Mouse (Mus musculus): ENCODE measurements around the gene Ncor2. TPM values are rescaled to one million over a fixed set of nuclear protein-coding genes. Genes with fewer than 3 reads are reported as not detected.

Ncor2 gene
- polyA plus RNA-seq, 1 experiment from 2014 or later = 36.5 TPM

GRCm38 (mm10) chr5:125002969-125003872 is 175.8 kb downstream of the Ncor2 start, which contains the start of gene Rflna:
Gene Rflna, plus strand, starts transcription at chr5:125003221.
- H3K27ac ChIP-seq (ENCODE audit: low read depth) = no peak within 1 kb of the TSS
- TF ChIP-seq CTCF (IDR thresholded peaks at IDR 0.05; ENCODE audit: low read depth) = no peak
- H3K4me1 ChIP-seq (ENCODE audit: insufficient read depth) = peaks cover 19% of the 10 kb centered on the region
- H3K4me3 ChIP-seq (ENCODE audit: low read depth, low read length) = peak within 1 kb of the TSS; percentile 47
- 0 out of 2 replicates have a peak, but pooled peaks cover 3% of the 10 kb centered on the region for H3K27me3 ChIP-seq (ENCODE audit: insufficient read depth, low read length)
- peak; percentile 77 for DNase-seq
- peak within 1 kb of the TSS; percentile 43 for H3K9ac ChIP-seq
- H3K9me3 ChIP-seq (ENCODE audit: low read depth, low read length) = no peaks in the 10 kb centered on the region
- H3K36me3 ChIP-seq (ENCODE audit: insufficient read depth) = no peaks in the 10 kb centered on the region
- peak; percentile 69 for ATAC-seq (ENCODE audit: insufficient read depth)
- peak within 1 kb of the TSS; percentile 80 for H3K4me2 ChIP-seq
- WGBS = 2% methylated on average over 39 of the region's 41 CpGs

GRCm38 (mm10) chr5:125000756-125001250 is 178.2 kb downstream of the Ncor2 start:
- peaks cover 14% of the 10 kb centered on the region for H3K4me1 ChIP-seq (ENCODE audit: insufficient read depth)
- ATAC-seq (ENCODE audit: insufficient read depth) (no peak), DNase-seq (no peak)
- H3K4me2 ChIP-seq = no peak overlapping the region
- no peaks in the 10 kb centered on the region for H3K9me3 ChIP-seq (ENCODE audit: low read depth, low read length)
- H3K4me3 ChIP-seq (ENCODE audit: low read depth, low read length) = no peak overlapping the region
- H3K27ac ChIP-seq (ENCODE audit: low read depth) = no peak overlapping the region
- 0 out of 2 replicates have a peak, but pooled peaks cover 3% of the 10 kb centered on the region for H3K27me3 ChIP-seq (ENCODE audit: insufficient read depth, low read length)
- H3K36me3 ChIP-seq (ENCODE audit: insufficient read depth) = no peaks in the 10 kb centered on the region
- no peak overlapping the region for H3K9ac ChIP-seq
- 60% methylated on average over 10 of the region's 10 CpGs for WGBS
- TF ChIP-seq CTCF (IDR thresholded peaks at IDR 0.05; ENCODE audit: low read depth) = no peak

GRCm38 (mm10) chr5:124997913-124998312 is 181.1 kb downstream of the Ncor2 start:
- WGBS = 78% methylated on average over 4 of the region's 4 CpGs
- 0 out of 2 replicates have a peak, but pooled peaks cover 2% of the 10 kb centered on the region for H3K27me3 ChIP-seq (ENCODE audit: insufficient read depth, low read length)
- H3K4me3 ChIP-seq (ENCODE audit: low read depth, low read length) = no peak overlapping the region
- H3K4me2 ChIP-seq = no peak overlapping the region
- TF ChIP-seq CTCF (IDR thresholded peaks at IDR 0.05; ENCODE audit: low read depth) = no peak
- H3K27ac ChIP-seq (ENCODE audit: low read depth) = no peak overlapping the region
- no peaks in the 10 kb centered on the region for H3K9me3 ChIP-seq (ENCODE audit: low read depth, low read length)
- ATAC-seq (ENCODE audit: insufficient read depth) (no peak), DNase-seq (no peak)
- H3K36me3 ChIP-seq (ENCODE audit: insufficient read depth) = no peaks in the 10 kb centered on the region
- H3K9ac ChIP-seq = no peak overlapping the region
- H3K4me1 ChIP-seq (ENCODE audit: insufficient read depth) = peaks cover 3% of the 10 kb centered on the region; the same call in 1 of the 2 replicates

- Histone ChIP-seq H3K27ac (ENCODE audit: low read depth) (no peak overlapping the region), H3K4me3 (ENCODE audit: low read depth, low read length) (no peak overlapping the region), H3K9ac (no peak overlapping the region), H3K4me1 (ENCODE audit: insufficient read depth) (no peaks in the 10 kb centered on the region), H3K9me3 (ENCODE audit: low read depth, low read length) (no peaks in the 10 kb centered on the region), H3K36me3 (ENCODE audit: insufficient read depth) (no peaks in the 10 kb centered on the region), H3K27me3 (ENCODE audit: insufficient read depth, low read length) (no peaks in the 10 kb centered on the region), H3K4me2 (no peak overlapping the region)
- 53% methylated on average over 6 of the region's 6 CpGs for WGBS
- ATAC-seq (ENCODE audit: insufficient read depth) (no peak), DNase-seq (no peak)
- no peak for TF ChIP-seq CTCF (IDR thresholded peaks at IDR 0.05; ENCODE audit: low read depth)
Measured at GRCm38 (mm10) chr5:124996816-124997215, 182.2 kb downstream of the Ncor2 start.

GRCm38 (mm10) chr5:124992891-124993290 is 186.1 kb downstream of the Ncor2 start:
- H3K9me3 ChIP-seq (ENCODE audit: low read depth, low read length) = no peaks in the 10 kb centered on the region
- no peak for ATAC-seq (ENCODE audit: insufficient read depth)

GRCm38 (mm10) chr5:124992323-124992722 is 186.7 kb downstream of the Ncor2 start:
- Histone ChIP-seq H3K4me3 (ENCODE audit: low read depth, low read length) (no peak overlapping the region), H3K27ac (ENCODE audit: low read depth) (peak overlapping the region; percentile 86), H3K27me3 (ENCODE audit: insufficient read depth, low read length) (no peaks in the 10 kb centered on the region), H3K9me3 (ENCODE audit: low read depth, low read length) (no peaks in the 10 kb centered on the region), H3K36me3 (ENCODE audit: insufficient read depth) (no peaks in the 10 kb centered on the region), H3K4me2 (peak overlapping the region; percentile 18; the same call in 1 of the 2 replicates), H3K9ac (0 out of 2 replicates have a peak overlapping the region, but pooled peaks have one; percentile 29), H3K4me1 (ENCODE audit: insufficient read depth) (no peaks in the 10 kb centered on the region)
- DNase-seq = peak; percentile 45
- 64% methylated on average over 8 of the region's 8 CpGs for WGBS
- TF ChIP-seq CTCF (IDR thresholded peaks at IDR 0.05; ENCODE audit: low read depth) = no peak
- peak; percentile 45; the same call in 1 of the 2 replicates for ATAC-seq (ENCODE audit: insufficient read depth)

More at GRCm38 (mm10) chr5:124992891-124993290, 186.1 kb downstream of the Ncor2 start:
- no peaks in the 10 kb centered on the region for H3K27me3 ChIP-seq (ENCODE audit: insufficient read depth, low read length)
- no peaks in the 10 kb centered on the region for H3K4me1 ChIP-seq (ENCODE audit: insufficient read depth)
- WGBS = 45% methylated on average over 11 of the region's 11 CpGs
- H3K27ac ChIP-seq (ENCODE audit: low read depth) = peak overlapping the region; percentile 86
- H3K4me2 ChIP-seq = peak overlapping the region; percentile 18; the same call in 1 of the 2 replicates
- no peak overlapping the region for H3K4me3 ChIP-seq (ENCODE audit: low read depth, low read length)
- peak overlapping the region; percentile 29 for H3K9ac ChIP-seq
- DNase-seq = peak; percentile 50
- TF ChIP-seq CTCF (IDR thresholded peaks at IDR 0.05; ENCODE audit: low read depth) = no peak
- H3K36me3 ChIP-seq (ENCODE audit: insufficient read depth) = no peaks in the 10 kb centered on the region

- ATAC-seq (ENCODE audit: insufficient read depth) (no peak), DNase-seq (peak; percentile 47)
- H3K27me3 ChIP-seq (ENCODE audit: insufficient read depth, low read length) = no peaks in the 10 kb centered on the region
- no peaks in the 10 kb centered on the region for H3K36me3 ChIP-seq (ENCODE audit: insufficient read depth)
- no peaks in the 10 kb centered on the region for H3K4me1 ChIP-seq (ENCODE audit: insufficient read depth)
- H3K9ac ChIP-seq = no peak overlapping the region
- H3K9me3 ChIP-seq (ENCODE audit: low read depth, low read length) = no peaks in the 10 kb centered on the region
- TF ChIP-seq CTCF (IDR thresholded peaks at IDR 0.05; ENCODE audit: low read depth) = no peak
- no peak overlapping the region for H3K4me3 ChIP-seq (ENCODE audit: low read depth, low read length)
- no peak overlapping the region for H3K27ac ChIP-seq (ENCODE audit: low read depth)
- WGBS = 80% methylated on average over 2 of the region's 2 CpGs
- no peak overlapping the region for H3K4me2 ChIP-seq
Measured at GRCm38 (mm10) chr5:124989724-124990123, 189.3 kb downstream of the Ncor2 start.

All from lung, embryonic 14.5 days (tissue).